Mouse (Mus musculus): ENCODE results near the gene Chmp4b.
A peak's percentile ranks its signal among the peaks of the same experiment; 100 is the strongest.

Chmp4b gene

GRCm38 (mm10) chr2:154641176-154641575 lies 10.3 kb upstream of the Chmp4b start:
- no peak for DNase-seq (ENCODE audit: low read depth, low spot score)

- no peak for DNase-seq (ENCODE audit: low read depth, low spot score)
Observed at GRCm38 (mm10) chr2:154642005-154642459, 9.5 kb upstream of the Chmp4b start.

DNA sequence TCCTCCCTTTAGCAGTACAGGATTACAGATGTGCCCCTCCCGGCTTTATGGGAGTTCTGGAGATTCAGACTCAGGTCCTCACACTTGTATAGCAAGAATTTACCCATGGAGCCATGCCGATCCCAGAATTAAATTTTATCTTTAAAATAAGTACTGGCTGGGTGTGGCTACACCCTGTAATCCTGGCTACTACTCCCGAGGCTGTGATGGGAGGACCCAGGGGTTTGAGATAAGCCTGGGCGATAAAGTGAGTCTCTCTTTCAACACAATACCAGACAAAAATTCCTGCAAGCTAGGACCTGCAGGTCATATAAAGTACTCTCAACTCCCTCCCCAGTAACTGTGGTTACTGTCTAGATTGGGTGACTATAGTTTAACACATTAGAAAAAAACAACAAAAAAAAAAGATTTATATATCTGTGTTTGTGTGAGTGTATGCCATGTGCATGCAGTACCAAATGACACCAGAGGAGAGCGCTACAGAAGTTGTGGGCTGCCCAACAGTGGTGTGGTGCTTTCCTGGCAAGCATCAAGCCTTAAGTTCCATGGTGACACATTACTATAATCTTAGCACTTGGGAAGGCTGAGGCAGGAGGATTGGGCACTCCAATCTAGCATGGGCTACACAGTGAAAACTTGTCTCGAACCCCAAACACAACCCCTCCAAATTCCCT lies 8.7 kb upstream of the Chmp4b start:
- DNase-seq (ENCODE audit: low read depth, low spot score) = no peak

GRCm38 (mm10) chr2:154646634-154647033 lies 4.9 kb upstream of the Chmp4b start:
- DNase-seq (ENCODE audit: low read depth, low spot score) = no peak

DNA sequence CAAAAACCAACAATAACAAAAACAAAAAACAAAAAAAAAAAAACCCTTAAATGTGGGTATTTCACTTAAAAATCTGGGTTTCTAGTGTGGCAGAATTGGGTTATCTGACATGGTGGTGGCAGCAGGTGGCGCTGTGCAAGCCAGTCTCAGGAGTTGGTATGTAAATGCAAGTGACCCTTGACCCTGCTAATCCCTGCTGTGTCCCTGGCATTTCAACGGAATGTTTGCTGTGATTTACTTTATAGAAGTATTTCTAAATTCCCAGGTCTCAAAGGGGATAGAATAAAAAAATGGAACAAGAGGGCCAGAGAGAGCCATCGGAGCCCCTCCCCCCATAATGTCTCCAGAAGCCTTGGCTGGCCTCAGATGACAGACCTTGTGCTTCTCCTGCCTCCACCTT lies 3.4 kb upstream of the Chmp4b start:
- no peak for DNase-seq (ENCODE audit: low read depth, low spot score)

- DNase-seq (ENCODE audit: low read depth, low spot score) = no peak
Observed at GRCm38 (mm10) chr2:154650404-154650803, 1.1 kb upstream of the Chmp4b start.

DNA sequence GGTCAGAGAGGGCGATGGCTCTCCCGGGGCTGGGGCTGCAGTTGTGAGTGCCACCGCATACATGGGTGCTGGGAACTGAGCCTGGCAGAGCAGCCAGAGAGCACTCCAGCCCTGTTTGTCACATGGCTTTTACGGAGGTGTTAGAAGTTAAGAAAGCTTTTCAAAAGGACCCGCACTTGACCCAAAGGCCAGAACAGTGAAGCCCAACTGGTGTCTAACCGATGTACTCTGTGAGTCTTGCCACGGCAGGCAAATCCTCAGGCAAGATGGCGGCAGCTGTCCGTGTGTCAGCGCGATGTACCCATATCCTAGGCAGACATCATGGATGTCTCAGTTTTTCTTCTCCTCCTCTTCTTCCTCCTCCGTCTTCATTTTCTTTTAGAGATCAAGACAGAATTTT lies 3.5 kb downstream of the Chmp4b start:
- DNase-seq (ENCODE audit: low read depth, low spot score) = no peak

DNA sequence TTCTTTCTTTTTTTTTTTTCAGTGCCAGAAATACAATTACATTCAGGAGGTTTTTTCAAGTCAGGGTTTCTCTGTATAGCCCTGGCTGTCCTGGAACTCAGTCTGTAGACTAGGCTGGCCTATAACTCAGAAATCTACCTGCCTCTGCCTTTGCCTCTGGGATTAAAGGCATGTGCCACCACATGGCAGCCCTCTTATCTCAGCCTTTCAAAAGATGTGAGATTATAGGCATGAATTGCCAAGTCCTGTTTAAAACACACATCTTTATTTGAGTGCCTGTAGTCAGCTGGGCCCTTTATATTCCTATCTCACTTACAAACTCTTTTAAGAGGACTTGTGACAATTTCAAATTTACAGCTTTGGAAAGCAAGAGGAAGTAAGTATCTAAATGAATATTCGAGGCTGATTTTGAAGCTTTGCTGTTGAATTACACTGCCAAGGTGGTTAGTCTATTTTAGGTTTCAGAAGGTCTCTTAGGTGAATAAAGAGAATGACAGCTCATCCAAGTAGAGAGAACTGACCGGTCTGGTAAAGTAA lies 4.4 kb downstream of the Chmp4b start:
- no peak for DNase-seq (ENCODE audit: low read depth, low spot score)

DNA sequence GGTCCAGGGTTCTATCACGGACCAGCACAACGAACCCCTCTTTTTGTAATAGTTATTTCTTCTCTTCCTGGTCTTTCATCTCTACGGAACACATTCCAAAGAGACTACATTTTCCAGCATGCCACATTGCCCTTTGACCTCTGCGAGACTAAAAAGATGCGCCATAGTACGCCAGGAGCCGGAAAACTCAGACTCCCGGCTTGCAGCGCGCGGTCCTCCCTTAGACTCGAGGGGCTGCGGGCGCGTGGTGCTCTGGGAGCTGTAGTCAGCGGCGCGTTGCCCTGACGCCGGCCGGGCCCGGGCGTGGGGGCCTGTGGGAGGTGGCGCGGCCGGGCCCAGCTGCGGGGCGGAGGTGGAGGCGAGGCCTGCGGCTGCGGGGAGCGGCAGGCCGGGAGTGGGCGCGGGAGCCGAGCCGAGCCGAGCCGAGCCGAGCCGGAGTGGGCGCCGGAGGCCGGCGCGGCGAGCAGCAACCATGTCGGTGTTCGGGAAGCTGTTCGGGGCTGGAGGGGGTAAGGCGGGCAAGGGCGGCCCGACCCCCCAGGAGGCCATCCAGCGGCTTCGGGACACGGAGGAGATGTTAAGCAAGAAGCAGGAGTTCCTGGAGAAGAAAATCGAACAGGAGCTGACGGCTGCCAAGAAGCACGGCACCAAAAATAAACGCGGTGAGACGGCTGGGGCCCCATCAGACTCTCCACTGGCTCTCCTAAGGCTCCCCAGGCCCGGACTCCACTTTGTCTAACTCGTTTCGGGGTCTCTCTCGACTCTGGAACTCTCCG lies 5.4 kb downstream of the Chmp4b start:
- peak; percentile 95 for DNase-seq (ENCODE audit: low read depth, low spot score)

GRCm38 (mm10) chr2:154657486-154658237 lies 6.2 kb downstream of the Chmp4b start:
- DNase-seq (ENCODE audit: low read depth, low spot score) = no peak

GRCm38 (mm10) chr2:154659070-154659469 lies 7.6 kb downstream of the Chmp4b start:
- no peak for DNase-seq (ENCODE audit: low read depth, low spot score)

- no peak for DNase-seq (ENCODE audit: low read depth, low spot score)
Observed at GRCm38 (mm10) chr2:154659531-154660074, 8.1 kb downstream of the Chmp4b start.

GRCm38 (mm10) chr2:154668680-154669079 lies 17.2 kb downstream of the Chmp4b start:
- no peak for DNase-seq (ENCODE audit: low read depth, low spot score)

GRCm38 (mm10) chr2:154670106-154670505 lies 18.6 kb downstream of the Chmp4b start:
- DNase-seq (ENCODE audit: low read depth, low spot score) = no peak

- no peak for DNase-seq (ENCODE audit: low read depth, low spot score)
Observed at GRCm38 (mm10) chr2:154670741-154671140, 19.2 kb downstream of the Chmp4b start.

- no peak for DNase-seq (ENCODE audit: low read depth, low spot score)
Observed at GRCm38 (mm10) chr2:154674008-154674407, 22.5 kb downstream of the Chmp4b start.

GRCm38 (mm10) chr2:154676653-154677609 lies 25.4 kb downstream of the Chmp4b start:
- DNase-seq (ENCODE audit: low read depth, low spot score) = no peak

- DNase-seq (ENCODE audit: low read depth, low spot score) = no peak
Observed at GRCm38 (mm10) chr2:154677651-154678139, 26.2 kb downstream of the Chmp4b start.

GRCm38 (mm10) chr2:154678995-154679394 lies 27.5 kb downstream of the Chmp4b start:
- DNase-seq (ENCODE audit: low read depth, low spot score) = no peak

DNA sequence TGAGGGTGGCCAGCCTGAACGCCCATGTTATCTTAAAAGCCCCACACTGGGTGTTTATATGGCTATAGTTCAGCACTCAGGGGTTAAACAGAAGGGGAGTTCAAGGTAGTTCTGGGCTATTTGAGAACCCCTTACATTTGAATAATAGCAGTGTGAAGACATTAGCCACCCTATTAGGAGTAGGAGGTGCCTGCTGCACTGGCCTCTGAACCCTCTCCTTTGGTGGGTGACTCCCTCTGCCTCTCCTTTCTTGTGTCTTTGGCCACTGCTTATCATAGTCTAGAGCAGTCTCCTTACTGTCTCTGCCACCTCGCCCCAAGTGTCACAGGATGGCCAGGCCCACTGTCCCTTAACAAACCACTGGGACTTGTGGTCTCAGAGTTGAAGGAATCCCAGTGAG lies 28.8 kb downstream of the Chmp4b start:
- DNase-seq (ENCODE audit: low read depth, low spot score) = no peak

Measured in retina, adult 2 months (tissue).